Mouse (Mus musculus) lung, adult 2 months (tissue): ENCODE results near the gene Tmem191c.

ENCODE experiments used
- CTCF ChIP-seq: fragments of 200-500 bp; IDR thresholded peaks from 2 replicates; pipeline ENCODE4 v1.5.1; 2011; ENCODE audit warnings: mild to moderate bottlenecking, low read length, control low read depth; ENCODE audit not compliant: insufficient read depth
- POLR2A ChIP-seq: fragments of 200-500 bp; IDR thresholded peaks from 2 replicates; pipeline ENCODE4 v1.6.1; 2011; ENCODE audit warnings: low read depth, mild to moderate bottlenecking, control low read depth, low read length, borderline replicate concordance; ENCODE audit errors: extremely low read depth

DNA sequence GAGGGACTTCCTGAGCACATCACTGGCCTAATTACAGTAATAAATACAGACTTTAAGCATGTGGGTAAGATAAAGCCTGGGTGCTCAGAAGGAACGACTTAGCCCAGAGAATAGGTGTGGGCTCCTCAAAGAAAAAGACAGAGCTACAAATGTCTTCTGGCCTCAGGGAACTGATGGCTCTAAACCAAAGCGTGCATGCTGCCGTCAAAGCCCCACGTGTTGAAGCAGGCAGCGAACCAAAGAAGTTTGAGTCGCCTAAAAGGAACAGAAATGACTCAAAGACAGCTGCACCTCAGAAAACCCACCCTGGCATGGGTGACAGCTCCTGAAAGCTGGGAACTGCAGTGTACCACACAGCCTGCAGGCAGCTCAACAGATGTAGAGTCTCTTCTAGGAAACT lies 4.0 kb upstream of the Tmem191c start:
- no peak for TF ChIP-seq CTCF
- no peak for TF ChIP-seq POLR2A
